10 mouse cellular contexts compared by ENCODE assay signal in the genomic region with DNA sequence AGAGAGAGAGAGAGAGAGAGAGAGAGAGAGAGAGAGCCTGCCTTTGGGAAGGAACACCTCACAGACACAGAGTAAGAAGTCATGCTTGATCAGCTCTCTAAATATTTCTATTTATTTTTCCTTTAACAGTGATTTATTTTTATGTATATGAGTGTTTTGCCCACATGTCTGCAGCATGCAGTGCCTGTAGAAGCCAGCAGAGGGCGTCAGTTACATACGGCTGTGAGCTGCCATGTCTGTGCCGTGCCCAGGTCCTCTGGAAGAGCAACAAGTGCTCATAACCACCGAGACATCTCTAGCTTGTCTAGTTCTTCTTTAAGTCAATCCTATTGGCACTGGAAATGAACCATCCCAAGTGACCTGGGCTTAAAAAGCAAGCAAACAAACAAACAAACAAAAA. TPM values are rescaled to one million over a fixed set of nuclear protein-coding genes. Genes with fewer than 3 reads are reported as not detected.
DNase-seq lines count a peak whose midpoint lies in the region; ATAC-seq and TF ChIP-seq lines count a peak whose summit lies in the region.
"Had no signal": no experiment of that assay in that cellular context is flagged by ENCODE, and none has a peak within 500 bp of the region (broad histone marks: within the 10 kb centered on the region; RNA-seq: fewer than 3 reads in every experiment).

No protein-coding gene starts in this region.

- in situ Hi-C loops in ES-E14 (cut with MboI; ENCODE audit: low sequenced_read_pairs in 2 of 2, unreplicated experiment in 2 of 2), result no loop called here

- DNase-seq in cerebellum, postnatal 10 days, result peak; percentile 70 to 75
- DNase-seq in cerebellum, adult 8-10 months, result no peak
- peak; percentile 81 for DNase-seq in lung, embryonic 14.5 days
- DNase-seq in lung, postnatal 25 days (ENCODE audit: low spot score), result no peak
- peak; percentile 63 for DNase-seq in ES-E14 (ENCODE audit: low read depth, low spot score)
- DNase-seq in left cerebral cortex, postnatal 25 days (ENCODE audit: low spot score in 2 of 2), result no peak

- H3K9me3 ChIP-seq in lung, embryonic 14.5 days (ENCODE audit: low read depth, low read length), result peaks cover 34% of the 10 kb centered on the region
- no peaks in the 10 kb centered on the region for H3K9me3 ChIP-seq in ES-E14 (ENCODE audit: control insufficient read depth, insufficient read depth, low read depth, low read length)

- intact Hi-C loops in left cerebral cortex, postnatal 25 days (cut with DNase I), result no loop called here

- TF ChIP-seq CTCF in lung, embryonic 14.5 days (IDR thresholded peaks at IDR 0.05; ENCODE audit: low read depth), result peak; percentile 75
- peak; percentile 82 for TF ChIP-seq CTCF in embryonic fibroblast, embryonic 13.5 days (IDR thresholded peaks at IDR 0.05; ENCODE audit: borderline replicate concordance, insufficient read depth, low read length)

- no peaks in the 10 kb centered on the region for H3K36me3 ChIP-seq in lung, embryonic 14.5 days (ENCODE audit: insufficient read depth)
- H3K36me3 ChIP-seq in ES-E14 (ENCODE audit: control insufficient read depth, insufficient read depth, low read length, poor library complexity, severe bottlenecking), result no peaks in the 10 kb centered on the region

- no peak for ATAC-seq in lung, embryonic 14.5 days (ENCODE audit: insufficient read depth)
- peak; percentile 49 for ATAC-seq in megakaryocyte-erythroid progenitor cell, adult 5-6 weeks (replicated peaks; ENCODE audit: low FRiP score, low TSS enrichment, poor library complexity, severe bottlenecking)

- no peak overlapping the region for H3K27ac ChIP-seq in lung, embryonic 14.5 days (ENCODE audit: low read depth)
- no peak overlapping the region for H3K27ac ChIP-seq in ES-E14 (ENCODE audit: insufficient read depth, low read depth, low read length, poor library complexity, severe bottlenecking)
- no peak overlapping the region for H3K27ac ChIP-seq in embryonic fibroblast, embryonic 13.5 days (ENCODE audit: insufficient read depth, low read length)

- H3K4me2 ChIP-seq in lung, embryonic 14.5 days, result no peak overlapping the region

- 35% methylated on average over 4 of the region's 4 CpGs for WGBS in lung, embryonic 14.5 days

- H3K4me1 ChIP-seq in lung, embryonic 14.5 days (ENCODE audit: insufficient read depth), result no peaks in the 10 kb centered on the region
- no peaks in the 10 kb centered on the region for H3K4me1 ChIP-seq in ES-E14 (ENCODE audit: control insufficient read depth in 2 of 2, insufficient read depth in 2 of 2, low read length in 2 of 2, poor library complexity in 1 of 2)
- H3K4me1 ChIP-seq in embryonic fibroblast, embryonic 13.5 days (ENCODE audit: control insufficient read depth, insufficient read depth, low read length), result no peaks in the 10 kb centered on the region

- no peak overlapping the region for H3K9ac ChIP-seq in lung, embryonic 14.5 days
- H3K9ac ChIP-seq in ES-E14 (ENCODE audit: insufficient read depth, low read depth, low read length, poor library complexity, severe bottlenecking), result no peak overlapping the region

- H3K4me3 ChIP-seq in lung, embryonic 14.5 days (ENCODE audit: low read depth, low read length), result no peak overlapping the region
- no peak overlapping the region for H3K4me3 ChIP-seq in ES-E14 (ENCODE audit: insufficient read depth in 1 of 2, low read depth in 1 of 2, low read length in 2 of 2, poor library complexity in 1 of 2, severe bottlenecking in 1 of 2)
- H3K4me3 ChIP-seq in embryonic fibroblast, embryonic 13.5 days (ENCODE audit: insufficient read depth, low read length), result no peak overlapping the region

- no peaks in the 10 kb centered on the region for H3K27me3 ChIP-seq in lung, embryonic 14.5 days (ENCODE audit: insufficient read depth, low read length)

- no peak for TF ChIP-seq POLR2A in embryonic fibroblast, embryonic 13.5 days (IDR thresholded peaks at IDR 0.05; ENCODE audit: low read depth, low read length)

TF ChIP-seq in ES-E14, 5 proteins besides CTCF, POLR2A, EP300 and RAD21:
- TF ChIP-seq MAFK (IDR thresholded peaks at IDR 0.05; ENCODE audit: insufficient read depth, low read depth, low read length) (no peak), ZC3H11A (IDR thresholded peaks at IDR 0.05; ENCODE audit: borderline replicate concordance, low read depth, low read length) (0 out of 2 replicates have a peak, but pooled peaks have one; percentile 32)
TF ChIP-seq in ES-E14: peak in this region for 1.

RNA-seq across cellular contexts. Expression of a gene that starts 12.5 kb away (rescaled TPM):
- 0.18 TPM in 1 of 2 replicates, not detected in the other for polyA plus RNA-seq in lung, embryonic 14.5 days (2014; fragmentation: Nextera tagmentation; extraction: Ambion mirVana)
- total RNA-seq in ES-E14 (2012; rRNA removed), result 0.04 TPM in 1 of 2 replicates, not detected in the other
- not detected in 2 replicates for polyA plus RNA-seq in embryonic fibroblast, embryonic 13.5 days (2011; ENCODE audit: insufficient read length, low read depth, missing spikeins)
- not detected in 2 replicates for total RNA-seq in megakaryocyte-erythroid progenitor cell, adult 5-6 weeks (2014; fragmentation: Nextera tagmentation)
- not detected in 2 replicates for total RNA-seq in megakaryocyte-erythroid progenitor cell, adult 5-6 weeks (2017)
- total RNA-seq in left cerebral cortex, postnatal 25 days (2021), result under 1 TPM; 0.11 to 0.21 TPM
- polyA plus RNA-seq: limb, embryonic 14.5 days; small intestine, adult 2 months had no signal

RNA-seq across cellular contexts. Expression of a gene that starts 12.5 kb away (rescaled TPM):
- 215 and 225 TPM in 2 replicates for polyA plus RNA-seq in lung, embryonic 14.5 days (2014; fragmentation: Nextera tagmentation; extraction: Ambion mirVana)
- total RNA-seq in ES-E14 (2012; rRNA removed), result 168 and 205 TPM in 2 replicates
- polyA plus RNA-seq in embryonic fibroblast, embryonic 13.5 days (2011; ENCODE audit: insufficient read length, low read depth, missing spikeins), result 106 and 122 TPM in 2 replicates
- total RNA-seq in megakaryocyte-erythroid progenitor cell, adult 5-6 weeks (2014; fragmentation: Nextera tagmentation), result 203 and 209 TPM in 2 replicates
- 173 and 190 TPM in 2 replicates for total RNA-seq in megakaryocyte-erythroid progenitor cell, adult 5-6 weeks (2017)
- 10 to 100 TPM; 32.8 to 37.1 TPM for total RNA-seq in left cerebral cortex, postnatal 25 days (2021)

Comparison
In these comparisons a context has a peak if more than half of its experiments do, and no peak if none do; other contexts are left out.
1. DNase-seq: peak in cerebellum, postnatal 10 days (2 of 2), lung, embryonic 14.5 days (single experiment) and ES-E14 (single experiment); none in cerebellum, adult 8-10 months (single experiment), lung, postnatal 25 days (single experiment) and left cerebral cortex, postnatal 25 days (0 of 2).